Mouse (Mus musculus): ENCODE results near the gene Myo7a.

DNA sequence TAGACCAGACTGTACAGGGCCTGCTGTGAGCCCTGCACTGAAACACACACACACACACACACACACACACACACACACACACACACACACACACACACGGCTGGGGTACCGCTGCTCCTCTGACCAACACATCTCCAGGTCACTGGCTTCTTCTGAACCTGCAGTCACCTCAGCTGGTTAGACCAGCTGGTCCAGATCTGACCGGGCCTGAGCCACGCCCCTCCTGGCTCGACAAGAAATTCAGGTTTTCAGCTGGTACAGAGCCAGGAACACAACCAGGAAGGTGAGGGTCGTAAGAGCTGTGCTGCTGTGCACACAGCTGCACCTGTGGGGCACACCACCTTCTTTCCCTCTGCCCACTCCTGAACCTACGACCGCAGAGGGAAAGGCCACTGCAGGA is 39.2 kb upstream of the Myo7a start:
- TF ChIP-seq CTCF (IDR thresholded peaks at IDR 0.05) (no peak), EP300 (IDR thresholded peaks at IDR 0.05) (peak; percentile 69)

All from lung, postnatal 0 days (tissue).